Mouse (Mus musculus): ENCODE data around the gene Mrvi1. TPM values are rescaled to one million over a fixed set of nuclear protein-coding genes. Genes with fewer than 3 reads are reported as not detected.

The Mrvi1 gene
- polyA plus RNA-seq, 1 experiment from 2014 or later: 5.1 TPM

DNA sequence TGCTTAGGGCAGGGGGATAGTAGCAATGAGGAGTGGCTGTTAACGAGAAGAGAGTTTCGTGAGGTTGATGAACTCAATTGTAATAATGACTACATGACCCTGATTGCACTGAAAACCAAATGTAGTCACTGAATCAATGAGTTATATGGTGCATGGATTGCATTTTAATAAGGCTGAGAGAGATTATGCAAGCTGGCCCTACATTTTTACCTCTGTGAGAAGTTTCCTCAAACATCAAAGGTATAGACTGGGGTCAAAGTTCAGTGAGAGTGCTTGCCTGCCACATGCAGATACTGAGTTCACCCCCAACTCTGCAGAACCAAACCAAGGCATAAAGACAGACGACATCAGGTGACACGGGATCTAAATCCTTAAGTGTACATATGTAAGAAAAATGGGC, 14.9 kb downstream of the Mrvi1 start:
- Histone ChIP-seq H3K9me3 (no peaks in the 10 kb centered on the region), H3K27me3 (ENCODE audit: insufficient read depth, poor library complexity, severe bottlenecking) (no peaks in the 10 kb centered on the region), H3K36me3 (no peaks in the 10 kb centered on the region), H3K4me3 (no peak overlapping the region), H3K27ac (no peak overlapping the region), H3K4me1 (peaks cover 29% of the 10 kb centered on the region)
- no peak for DNase-seq (ENCODE audit: low spot score)
- WGBS: 85% methylated on average over 4 of the region's 4 CpGs

DNA sequence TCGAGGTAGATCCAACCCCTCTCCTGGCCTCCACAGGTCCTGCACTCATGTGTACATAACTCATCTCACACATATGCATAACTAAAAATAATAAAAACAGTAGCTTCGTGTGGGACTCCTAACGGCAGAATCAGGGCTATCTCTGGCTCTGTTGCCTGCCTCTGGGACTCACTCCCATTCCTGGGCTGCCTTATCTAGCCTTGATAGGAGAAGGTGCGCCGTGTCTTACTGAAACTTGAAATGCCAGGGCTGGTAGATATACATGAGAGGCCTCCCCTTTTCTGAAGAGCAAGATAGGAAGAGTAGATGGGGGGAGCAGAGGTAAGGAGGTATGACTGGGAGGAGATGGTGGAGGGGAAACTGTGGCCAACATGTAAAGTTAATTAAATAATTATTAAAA, 15.4 kb downstream of the Mrvi1 start:
- 59% methylated on average over 5 of the region's 5 CpGs for WGBS
- DNase-seq (ENCODE audit: low spot score): no peak
- no peaks in the 10 kb centered on the region for H3K36me3 ChIP-seq
- no peak overlapping the region for H3K4me3 ChIP-seq
- no peak overlapping the region for H3K27ac ChIP-seq
- H3K4me1 ChIP-seq: peaks cover 32% of the 10 kb centered on the region
- no peaks in the 10 kb centered on the region for H3K27me3 ChIP-seq (ENCODE audit: insufficient read depth, poor library complexity, severe bottlenecking)
- no peaks in the 10 kb centered on the region for H3K9me3 ChIP-seq

DNA sequence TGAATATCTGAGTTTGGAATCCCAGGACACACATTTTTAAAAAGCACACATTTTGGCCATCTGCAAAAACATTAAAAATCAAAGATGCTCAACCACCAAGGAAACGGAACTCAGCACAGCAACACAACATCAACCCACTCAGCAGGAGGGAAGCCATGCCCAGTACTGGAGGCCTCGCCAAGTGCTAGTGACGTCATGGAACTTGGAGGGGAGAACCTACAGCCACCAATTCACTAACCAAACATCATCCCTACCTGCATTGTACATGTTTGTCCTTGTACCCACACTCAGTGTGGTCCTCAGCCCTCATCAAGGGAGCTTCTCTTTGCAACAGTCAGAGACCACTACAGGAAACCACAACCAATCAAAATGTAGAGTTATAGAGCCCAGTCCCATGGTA, 16.9 kb downstream of the Mrvi1 start:
- no peaks in the 10 kb centered on the region for H3K9me3 ChIP-seq
- H3K36me3 ChIP-seq: no peaks in the 10 kb centered on the region
- H3K4me1 ChIP-seq: peaks cover 26% of the 10 kb centered on the region
- no peak overlapping the region for H3K4me3 ChIP-seq
- no peak for DNase-seq (ENCODE audit: low spot score)
- H3K27ac ChIP-seq: no peak overlapping the region
- WGBS: 79% methylated on average over 3 of the region's 3 CpGs
- H3K27me3 ChIP-seq (ENCODE audit: insufficient read depth, poor library complexity, severe bottlenecking): no peaks in the 10 kb centered on the region

DNA sequence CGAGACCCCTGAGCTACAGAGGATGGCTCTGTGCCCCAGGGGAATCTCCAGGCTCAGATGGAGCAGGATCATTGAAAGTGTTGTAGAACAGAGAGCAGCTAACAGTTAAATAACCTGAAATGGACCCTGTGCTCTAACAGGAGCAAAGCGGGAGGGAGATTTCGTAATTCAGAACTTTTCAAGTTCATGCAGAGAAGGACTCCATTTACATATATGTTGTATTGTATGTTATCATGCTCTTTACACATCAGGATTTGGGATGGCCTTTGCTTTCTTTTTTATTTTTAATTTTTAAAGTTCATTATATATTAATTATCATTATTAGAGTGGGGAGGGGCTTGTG, 18.6 kb downstream of the Mrvi1 start:
- peak overlapping the region; percentile 42; the same call in 1 of the 2 replicates for H3K27ac ChIP-seq
- no peak for DNase-seq (ENCODE audit: low spot score)
- H3K36me3 ChIP-seq: no peaks in the 10 kb centered on the region
- no peaks in the 10 kb centered on the region for H3K27me3 ChIP-seq (ENCODE audit: insufficient read depth, poor library complexity, severe bottlenecking)
- no peaks in the 10 kb centered on the region for H3K9me3 ChIP-seq
- peaks cover 19% of the 10 kb centered on the region for H3K4me1 ChIP-seq
- H3K4me3 ChIP-seq: no peak overlapping the region
- 80% methylated on average over 3 of the region's 3 CpGs for WGBS

DNA sequence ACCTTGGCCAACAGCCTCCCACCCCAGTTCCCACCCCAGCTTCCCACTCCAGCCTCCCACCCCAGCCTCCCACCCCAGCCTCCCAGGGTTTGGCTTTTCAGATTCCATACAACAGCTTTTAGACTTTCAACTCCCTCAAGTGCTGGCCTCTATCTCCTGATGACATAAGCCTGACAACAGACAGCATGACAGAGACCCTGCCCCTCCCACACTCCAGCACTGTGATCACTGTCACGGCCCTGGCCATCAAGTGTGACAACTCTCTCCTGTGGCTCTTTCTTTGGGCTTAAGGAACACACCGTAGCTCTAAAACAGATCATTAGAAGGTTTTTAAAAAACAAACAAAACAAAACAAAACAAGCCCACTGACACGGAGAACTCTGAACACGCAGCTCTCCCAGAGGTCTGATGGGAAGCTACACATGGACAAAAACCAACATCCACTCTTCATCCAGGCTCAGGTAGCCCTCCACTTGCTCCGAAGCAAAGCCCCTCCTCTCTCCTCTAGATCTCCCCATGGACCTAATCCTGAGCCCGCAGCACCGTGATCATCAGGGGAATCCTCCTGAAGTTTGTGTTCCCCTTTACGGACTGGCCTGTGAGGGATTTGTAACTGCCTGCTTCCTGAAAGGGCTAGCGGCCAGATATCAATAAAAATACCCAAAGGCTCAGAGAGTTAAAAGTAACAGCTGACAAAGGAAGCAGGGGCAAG, 19.2 kb downstream of the Mrvi1 start:
- Histone ChIP-seq H3K4me1 (peaks cover 15% of the 10 kb centered on the region), H3K36me3 (no peaks in the 10 kb centered on the region), H3K9me3 (no peaks in the 10 kb centered on the region), H3K4me3 (no peak overlapping the region), H3K27me3 (ENCODE audit: insufficient read depth, poor library complexity, severe bottlenecking) (no peaks in the 10 kb centered on the region), H3K27ac (peak overlapping the region; percentile 42)
- DNase-seq (ENCODE audit: low spot score): no peak
- 66% methylated on average over 9 of the region's 9 CpGs for WGBS

DNA sequence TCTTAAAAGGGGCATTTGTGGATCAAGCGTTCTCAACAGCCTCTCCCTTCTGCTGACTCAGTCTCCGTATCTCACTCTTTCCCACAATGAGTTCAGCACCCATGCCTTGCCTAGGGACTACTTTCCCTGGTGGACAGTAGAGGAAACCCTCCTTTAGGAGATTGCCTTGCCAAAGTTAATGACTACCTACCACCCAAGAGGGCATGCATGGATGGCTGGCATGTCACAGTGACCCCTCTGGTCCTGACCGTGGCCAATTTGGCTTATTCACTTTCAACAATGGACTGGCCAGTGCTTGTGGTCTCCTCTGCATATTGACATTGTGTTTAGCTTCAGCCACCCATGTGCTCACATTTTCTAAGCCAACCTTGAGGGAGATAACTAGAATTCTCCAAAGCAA, 19.8 kb downstream of the Mrvi1 start:
- no peak for DNase-seq (ENCODE audit: low spot score)
- Histone ChIP-seq H3K4me1 (peaks cover 15% of the 10 kb centered on the region), H3K27ac (no peak overlapping the region), H3K9me3 (no peaks in the 10 kb centered on the region), H3K4me3 (no peak overlapping the region), H3K36me3 (no peaks in the 10 kb centered on the region), H3K27me3 (ENCODE audit: insufficient read depth, poor library complexity, severe bottlenecking) (no peaks in the 10 kb centered on the region)
- 76% methylated on average over 3 of the region's 3 CpGs for WGBS

DNA sequence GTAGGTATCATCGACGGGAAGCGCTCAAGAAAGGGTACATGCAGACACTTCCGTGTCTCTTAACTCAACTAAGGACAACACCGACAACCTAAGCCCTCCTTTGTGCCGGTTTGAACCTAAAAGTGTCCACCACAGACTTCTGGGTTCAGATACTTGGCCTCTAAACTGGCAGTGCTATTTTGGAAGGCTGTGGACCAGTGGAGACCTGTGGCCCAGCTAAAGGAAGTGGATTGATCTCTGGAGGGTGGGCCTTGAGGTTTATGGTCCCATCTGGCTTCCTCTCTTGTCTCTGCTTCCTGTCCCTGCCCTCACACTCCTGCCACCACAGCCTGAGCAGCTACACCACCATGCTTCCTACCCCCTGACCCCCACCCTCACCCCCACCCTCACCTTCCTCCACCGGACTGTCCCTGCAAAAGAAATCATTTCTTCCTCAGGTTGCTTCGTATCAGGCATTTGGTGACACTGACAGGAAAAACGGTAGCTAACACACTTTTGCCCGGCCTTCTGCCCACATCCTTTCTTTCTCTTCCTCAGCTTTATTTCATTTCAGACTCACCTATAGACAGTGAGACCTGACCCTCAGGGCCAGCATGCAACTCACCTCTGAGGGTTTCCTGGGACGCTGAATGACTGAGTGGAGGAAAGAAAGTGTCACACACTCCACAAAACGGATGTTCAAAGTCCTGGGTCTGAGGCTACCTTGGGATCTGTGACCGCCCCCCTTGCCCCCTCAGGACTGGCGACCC, 25.7 kb downstream of the Mrvi1 start:
- no peak overlapping the region for H3K4me3 ChIP-seq
- DNase-seq (ENCODE audit: low spot score): no peak
- 84% methylated on average over 14 of the region's 14 CpGs for WGBS
- H3K4me1 ChIP-seq: peaks cover 24% of the 10 kb centered on the region
- H3K36me3 ChIP-seq: no peaks in the 10 kb centered on the region
- peak overlapping the region; percentile 0; the same call in 1 of the 2 replicates for H3K27ac ChIP-seq
- H3K9me3 ChIP-seq: no peaks in the 10 kb centered on the region
- no peaks in the 10 kb centered on the region for H3K27me3 ChIP-seq (ENCODE audit: insufficient read depth, poor library complexity, severe bottlenecking)

DNA sequence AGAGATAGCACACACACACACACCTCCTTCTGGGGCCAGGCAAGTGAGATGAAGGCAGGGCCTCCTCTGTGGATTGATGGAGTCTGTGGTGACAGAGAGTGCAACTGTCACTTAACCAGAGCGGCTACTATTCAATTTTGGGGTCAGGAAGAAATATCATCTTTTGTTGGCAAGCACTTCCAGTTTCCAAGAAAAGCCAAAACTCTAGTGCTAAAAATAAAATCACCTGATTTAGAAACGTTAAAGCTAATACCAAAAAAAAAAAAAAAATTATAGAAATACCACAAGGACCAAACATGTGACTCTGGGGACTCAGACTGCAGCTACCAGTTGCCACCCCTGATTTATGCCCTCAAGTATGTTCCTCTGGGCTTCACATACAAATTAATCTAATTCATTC, 26.7 kb downstream of the Mrvi1 start:
- peak overlapping the region; percentile 0; the same call in 1 of the 2 replicates for H3K27ac ChIP-seq
- peaks cover 33% of the 10 kb centered on the region for H3K4me1 ChIP-seq
- no peak overlapping the region for H3K4me3 ChIP-seq
- 71% methylated on average over 2 of the region's 2 CpGs for WGBS
- H3K27me3 ChIP-seq (ENCODE audit: insufficient read depth, poor library complexity, severe bottlenecking): no peaks in the 10 kb centered on the region
- no peak for DNase-seq (ENCODE audit: low spot score)
- no peaks in the 10 kb centered on the region for H3K36me3 ChIP-seq
- no peaks in the 10 kb centered on the region for H3K9me3 ChIP-seq

DNA sequence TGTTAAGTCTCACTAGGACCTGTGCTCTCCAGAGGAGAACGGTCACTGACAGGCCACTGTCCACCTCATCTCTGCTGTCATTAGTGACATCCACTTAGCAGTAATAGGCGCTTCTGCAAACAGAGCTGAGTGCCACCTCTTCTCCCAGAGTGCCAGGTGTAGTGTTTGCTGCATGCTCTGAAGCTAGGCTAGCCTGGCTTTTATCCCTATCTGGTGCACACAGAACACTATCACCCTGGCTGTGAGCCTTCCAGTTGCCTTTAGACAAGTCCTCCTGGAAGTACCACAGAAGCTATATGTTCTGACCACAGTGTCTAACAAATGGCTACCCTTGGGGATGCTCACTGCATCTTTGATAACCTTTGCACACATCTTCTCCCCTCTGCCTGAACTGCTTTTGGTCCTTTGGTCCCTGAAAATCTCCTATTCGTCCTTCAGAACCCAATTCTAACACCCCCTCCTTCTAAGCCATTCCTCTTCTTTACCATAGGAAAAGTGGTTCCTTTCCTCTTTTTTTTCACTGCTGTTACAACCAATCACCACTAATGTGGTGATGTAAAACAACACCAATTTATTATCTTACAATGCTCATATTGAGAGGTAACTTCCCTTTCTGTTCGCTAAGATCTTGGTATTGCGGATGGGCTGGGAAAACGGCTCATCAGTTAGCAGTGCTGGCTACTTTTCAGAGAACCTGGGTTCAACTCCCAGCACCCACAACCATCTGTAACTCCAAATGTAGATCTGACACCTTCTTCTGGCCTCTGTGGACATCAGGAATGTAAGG, 28.0 kb downstream of the Mrvi1 start:
- 75% methylated on average over 6 of the region's 6 CpGs for WGBS
- H3K9me3 ChIP-seq: no peaks in the 10 kb centered on the region
- no peak for DNase-seq (ENCODE audit: low spot score)
- no peaks in the 10 kb centered on the region for H3K27me3 ChIP-seq (ENCODE audit: insufficient read depth, poor library complexity, severe bottlenecking)
- H3K27ac ChIP-seq: no peak overlapping the region
- H3K4me3 ChIP-seq: no peak overlapping the region
- H3K36me3 ChIP-seq: no peaks in the 10 kb centered on the region
- H3K4me1 ChIP-seq: peaks cover 46% of the 10 kb centered on the region

DNA sequence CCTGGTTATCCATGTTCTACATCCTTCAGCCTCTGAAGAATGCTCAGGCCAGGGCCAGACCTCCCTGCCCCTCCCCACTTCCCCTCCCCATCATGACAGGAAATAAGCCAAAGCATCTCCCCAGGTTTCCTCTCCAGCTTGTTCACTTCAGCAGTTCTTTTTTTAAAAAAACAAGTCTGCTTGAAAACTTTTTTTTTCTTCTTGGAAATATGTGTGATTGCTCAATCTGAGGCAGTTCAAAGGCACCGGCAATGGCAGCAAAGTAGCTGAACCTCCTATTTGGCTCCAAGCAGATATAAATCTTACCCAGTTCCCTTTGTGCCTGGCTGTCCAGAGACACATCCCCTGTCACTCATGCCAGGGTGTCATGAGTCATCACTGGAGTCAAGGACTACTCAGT, 29.1 kb downstream of the Mrvi1 start:
- Histone ChIP-seq H3K27ac (no peak overlapping the region), H3K9me3 (no peaks in the 10 kb centered on the region), H3K4me3 (no peak overlapping the region), H3K27me3 (ENCODE audit: insufficient read depth, poor library complexity, severe bottlenecking) (no peaks in the 10 kb centered on the region), H3K4me1 (peaks cover 51% of the 10 kb centered on the region), H3K36me3 (no peaks in the 10 kb centered on the region)
- WGBS: 67% methylated on average over 1 of the region's 1 CpGs
- DNase-seq (ENCODE audit: low spot score): no peak

DNA sequence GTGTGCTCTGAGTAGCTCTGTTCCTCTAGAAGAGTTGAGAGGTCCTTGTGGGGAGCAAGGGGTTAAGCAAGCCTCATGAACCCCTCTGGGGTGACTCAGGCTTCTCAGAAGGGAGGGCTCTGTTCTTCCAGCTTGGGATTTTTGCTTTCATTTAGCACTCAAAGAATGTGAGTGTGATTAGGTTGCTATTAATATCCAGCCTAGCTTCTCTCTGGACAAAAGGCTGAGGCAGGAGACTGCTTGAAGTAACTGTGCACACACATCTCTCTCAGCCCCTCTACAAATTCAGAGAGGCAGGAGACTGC, 31.7 kb downstream of the Mrvi1 start:
- no peaks in the 10 kb centered on the region for H3K36me3 ChIP-seq
- DNase-seq (ENCODE audit: low spot score): no peak
- peak overlapping the region; percentile 70; the same call in 1 of the 2 replicates for H3K27ac ChIP-seq
- no peaks in the 10 kb centered on the region for H3K9me3 ChIP-seq
- H3K27me3 ChIP-seq (ENCODE audit: insufficient read depth, poor library complexity, severe bottlenecking): no peaks in the 10 kb centered on the region
- H3K4me1 ChIP-seq: peaks cover 44% of the 10 kb centered on the region
- no peak overlapping the region for H3K4me3 ChIP-seq

DNA sequence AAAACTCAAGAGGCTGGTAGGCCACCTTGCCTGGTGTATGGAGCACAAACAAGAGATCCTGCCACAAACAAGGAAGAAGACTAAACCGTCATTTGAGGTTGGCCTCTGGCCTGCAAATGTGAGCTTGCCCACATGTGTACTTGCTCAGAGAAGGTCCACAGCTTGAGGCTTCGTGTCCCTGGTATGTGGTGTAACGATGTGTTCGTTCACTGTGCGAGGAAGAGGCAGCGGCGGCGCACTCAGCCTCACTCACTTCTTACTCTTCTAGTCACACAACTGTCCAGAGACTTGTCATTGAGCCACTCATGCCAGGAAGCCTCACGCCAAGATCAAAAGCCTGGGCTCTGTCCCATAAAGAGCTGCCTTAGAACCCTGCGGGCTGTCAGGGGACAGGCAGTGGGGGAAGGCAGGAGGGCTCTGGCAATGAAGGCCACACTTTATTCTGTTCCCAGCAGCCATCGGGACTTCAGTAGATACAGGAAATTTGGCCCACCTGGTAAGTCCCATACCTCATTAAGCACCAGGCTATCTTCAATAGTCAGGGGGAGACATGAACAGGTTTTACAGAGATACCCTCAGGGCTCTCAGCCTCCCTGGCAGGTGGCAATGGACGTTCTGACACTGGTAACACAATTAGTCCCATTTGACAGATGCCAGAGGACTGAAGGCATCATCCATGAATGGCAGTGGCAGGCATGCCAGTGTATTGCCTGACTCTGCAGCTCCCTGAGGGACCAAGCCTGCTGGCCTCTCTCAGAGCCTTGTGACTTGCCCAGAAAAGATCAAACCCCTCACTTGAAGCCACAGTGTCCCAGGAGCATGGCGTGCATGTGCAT, 32.3 kb downstream of the Mrvi1 start:
- Histone ChIP-seq H3K4me3 (no peak overlapping the region), H3K36me3 (no peaks in the 10 kb centered on the region), H3K27ac (peak overlapping the region; percentile 70; the same call in 1 of the 2 replicates), H3K27me3 (ENCODE audit: insufficient read depth, poor library complexity, severe bottlenecking) (no peaks in the 10 kb centered on the region), H3K9me3 (no peaks in the 10 kb centered on the region), H3K4me1 (peaks cover 45% of the 10 kb centered on the region)
- DNase-seq (ENCODE audit: low spot score): no peak
- 69% methylated on average over 13 of the region's 13 CpGs for WGBS

All from heart, embryonic 10.5 days (tissue).